Mouse (Mus musculus): ENCODE results near the gene Klf2. TPM values are rescaled to one million over a fixed set of nuclear protein-coding genes. Genes with fewer than 3 reads are reported as not detected.

Klf2 gene
- 7.0 and 9.3 TPM in 2 replicates for polyA plus RNA-seq (2016; fragmentation: Nextera tagmentation; extraction: Ambion mirVana)

DNA sequence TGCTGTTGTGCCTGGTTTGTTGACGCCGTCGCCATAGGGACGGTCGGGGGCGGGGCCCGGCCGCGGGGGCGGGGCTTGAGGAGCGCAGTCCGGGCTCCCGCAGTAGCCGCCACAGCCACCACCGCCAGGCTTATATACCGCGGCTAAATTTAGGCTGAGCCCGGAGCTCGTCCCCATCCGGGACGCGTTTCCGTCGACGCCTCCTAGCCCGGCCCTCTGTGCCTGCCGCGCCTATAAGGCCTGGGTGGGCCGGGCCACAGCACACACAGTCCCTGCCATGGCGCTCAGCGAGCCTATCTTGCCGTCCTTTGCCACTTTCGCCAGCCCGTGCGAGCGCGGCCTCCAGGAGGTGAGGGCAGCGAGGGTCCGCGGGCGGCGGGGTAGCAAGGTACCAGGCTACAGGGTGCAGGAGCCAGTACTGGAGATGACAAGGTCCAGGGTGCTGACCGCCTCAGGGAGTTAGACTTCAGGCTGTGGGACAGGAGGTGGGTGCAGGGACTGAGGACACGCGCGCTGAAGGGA lies at the start of gene Klf2:
Gene Klf2, plus strand, starts transcription at position 233 of the 522 bp plus-strand sequence.
- ATAC-seq (ENCODE audit: insufficient number of reproducible peaks, insufficient read depth, low FRiP score, low TSS enrichment) = peak; percentile 96
- no peaks in the 10 kb centered on the region for H3K36me3 ChIP-seq
- H3K9ac ChIP-seq = peak within 1 kb of the TSS; percentile 42
- peaks cover 16% of the 10 kb centered on the region for H3K4me1 ChIP-seq
- peak within 1 kb of the TSS; percentile 55 for H3K4me3 ChIP-seq
- WGBS = under 1% methylated on average over 46 of the region's 46 CpGs
- peak within 1 kb of the TSS; percentile 90 for H3K4me2 ChIP-seq (replicated peaks)
- peaks cover 53% of the 10 kb centered on the region for H3K27me3 ChIP-seq
- no peak within 1 kb of the TSS for H3K27ac ChIP-seq
- no peaks in the 10 kb centered on the region for H3K9me3 ChIP-seq

- H3K9ac ChIP-seq = no peak overlapping the region
- no peak overlapping the region for H3K4me2 ChIP-seq (replicated peaks)
- H3K36me3 ChIP-seq = no peaks in the 10 kb centered on the region
- H3K4me1 ChIP-seq = no peaks in the 10 kb centered on the region
- 91% methylated on average over 12 of the region's 12 CpGs for WGBS
- no peaks in the 10 kb centered on the region for H3K9me3 ChIP-seq
- no peaks in the 10 kb centered on the region for H3K27me3 ChIP-seq
- H3K27ac ChIP-seq = no peak overlapping the region
- no peak overlapping the region for H3K4me3 ChIP-seq
- ATAC-seq (ENCODE audit: insufficient number of reproducible peaks, insufficient read depth, low FRiP score, low TSS enrichment) = no peak
Measured at GRCm38 (mm10) chr8:72270606-72271005, 48.2 kb upstream of the Klf2 start.

- no peaks in the 10 kb centered on the region for H3K27me3 ChIP-seq
- no peak for ATAC-seq (ENCODE audit: insufficient number of reproducible peaks, insufficient read depth, low FRiP score, low TSS enrichment)
Measured at GRCm38 (mm10) chr8:72271051-72271660, 47.7 kb upstream of the Klf2 start.

DNA sequence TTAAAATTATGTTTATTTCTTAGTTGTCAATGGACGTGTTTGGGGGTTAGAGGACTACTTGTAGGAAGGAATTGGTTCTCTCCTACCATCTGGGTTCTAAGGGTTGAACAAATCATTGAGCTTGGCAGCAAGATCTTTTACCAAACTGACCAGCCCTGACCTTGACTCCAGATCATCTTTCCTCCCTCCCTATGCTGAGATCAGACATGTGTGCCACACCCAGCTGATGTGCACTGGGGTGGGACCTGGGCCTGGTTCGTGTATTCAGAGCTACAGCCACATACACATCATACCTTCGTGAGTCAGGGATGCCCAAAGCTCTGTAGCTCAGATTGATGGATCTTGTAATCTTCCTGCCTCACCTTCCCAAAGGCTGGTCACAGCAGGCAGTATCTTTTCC lies 47.1 kb upstream of the Klf2 start:
- no peak for ATAC-seq (ENCODE audit: insufficient number of reproducible peaks, insufficient read depth, low FRiP score, low TSS enrichment)
- Histone ChIP-seq H3K9ac (no peak overlapping the region), H3K9me3 (no peaks in the 10 kb centered on the region)

More at GRCm38 (mm10) chr8:72271051-72271660, 47.7 kb upstream of the Klf2 start:
- Histone ChIP-seq H3K9me3 (no peaks in the 10 kb centered on the region), H3K4me2 (replicated peaks) (no peak overlapping the region), H3K27ac (no peak overlapping the region), H3K9ac (no peak overlapping the region), H3K36me3 (no peaks in the 10 kb centered on the region), H3K4me3 (no peak overlapping the region), H3K4me1 (no peaks in the 10 kb centered on the region)
- 70% methylated on average over 11 of the region's 11 CpGs for WGBS

DNA sequence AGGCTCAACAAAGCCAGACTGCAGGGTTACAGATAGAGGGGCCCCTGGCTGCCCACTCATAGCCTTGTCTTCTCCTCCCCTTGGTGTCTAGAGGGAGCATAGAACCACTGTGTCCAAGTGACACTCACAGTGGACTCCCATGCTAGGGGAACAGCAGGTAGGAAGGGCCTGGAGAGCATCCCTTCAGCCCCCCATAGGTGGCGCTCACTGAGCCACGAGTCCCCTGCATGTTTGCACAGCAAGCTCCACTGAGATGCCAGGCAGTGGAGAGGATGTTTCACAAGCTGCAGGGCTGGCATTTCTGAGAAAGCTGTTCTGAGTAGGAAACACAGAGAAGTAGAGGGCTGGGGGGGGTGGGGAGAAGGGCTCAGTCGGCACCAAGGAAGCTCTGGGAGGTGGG lies 46.5 kb upstream of the Klf2 start:
- H3K4me1 ChIP-seq = no peaks in the 10 kb centered on the region
- WGBS = 10% methylated on average over 3 of the region's 3 CpGs
- H3K9me3 ChIP-seq = no peaks in the 10 kb centered on the region
- H3K4me2 ChIP-seq (replicated peaks) = no peak overlapping the region
- no peak overlapping the region for H3K4me3 ChIP-seq
- no peaks in the 10 kb centered on the region for H3K36me3 ChIP-seq
- H3K9ac ChIP-seq = no peak overlapping the region
- no peaks in the 10 kb centered on the region for H3K27me3 ChIP-seq
- no peak for ATAC-seq (ENCODE audit: insufficient number of reproducible peaks, insufficient read depth, low FRiP score, low TSS enrichment)
- H3K27ac ChIP-seq = no peak overlapping the region

More for the DNA sequence above, 47.1 kb upstream of the Klf2 start:
- no peak overlapping the region for H3K4me3 ChIP-seq
- H3K4me2 ChIP-seq (replicated peaks) = no peak overlapping the region
- no peak overlapping the region for H3K27ac ChIP-seq
- H3K4me1 ChIP-seq = no peaks in the 10 kb centered on the region
- no peaks in the 10 kb centered on the region for H3K27me3 ChIP-seq
- no peaks in the 10 kb centered on the region for H3K36me3 ChIP-seq
- WGBS = 71% methylated on average over 3 of the region's 3 CpGs

- Histone ChIP-seq H3K27ac (no peak overlapping the region), H3K4me3 (no peak overlapping the region), H3K9me3 (no peaks in the 10 kb centered on the region), H3K27me3 (no peaks in the 10 kb centered on the region), H3K36me3 (no peaks in the 10 kb centered on the region), H3K4me1 (no peaks in the 10 kb centered on the region), H3K4me2 (replicated peaks) (no peak overlapping the region), H3K9ac (no peak overlapping the region)
- WGBS = 48% methylated on average over 1 of the region's 1 CpGs
- no peak; the same call in 1 of the 2 replicates for ATAC-seq (ENCODE audit: insufficient number of reproducible peaks, insufficient read depth, low FRiP score, low TSS enrichment)
Measured at GRCm38 (mm10) chr8:72273111-72273770, 45.6 kb upstream of the Klf2 start.

DNA sequence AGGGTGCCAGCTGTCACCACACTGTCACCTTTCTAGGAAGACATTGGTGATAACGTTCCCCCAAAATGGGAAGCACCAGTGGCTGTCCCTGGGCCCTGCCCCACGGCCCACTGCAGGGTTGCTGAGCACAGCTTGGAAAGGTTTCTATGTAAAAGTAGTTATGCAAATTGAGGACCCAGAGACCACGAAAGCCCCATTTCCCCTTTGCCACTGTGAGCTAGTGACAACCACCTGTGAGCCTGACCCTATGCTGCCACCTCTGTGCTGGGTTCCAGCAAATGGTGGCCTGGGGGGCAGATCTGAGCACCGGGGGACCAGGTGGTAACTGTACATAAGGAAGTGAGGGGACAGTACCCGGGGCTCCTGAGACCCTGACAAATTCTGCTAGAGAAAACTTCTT lies 45.0 kb upstream of the Klf2 start:
- no peak overlapping the region for H3K9ac ChIP-seq
- no peaks in the 10 kb centered on the region for H3K27me3 ChIP-seq
- no peak for ATAC-seq (ENCODE audit: insufficient number of reproducible peaks, insufficient read depth, low FRiP score, low TSS enrichment)
- H3K4me1 ChIP-seq = no peaks in the 10 kb centered on the region
- 77% methylated on average over 5 of the region's 5 CpGs for WGBS
- no peaks in the 10 kb centered on the region for H3K9me3 ChIP-seq
- no peak overlapping the region for H3K27ac ChIP-seq
- no peak overlapping the region for H3K4me2 ChIP-seq (replicated peaks)
- H3K4me3 ChIP-seq = no peak overlapping the region
- H3K36me3 ChIP-seq = no peaks in the 10 kb centered on the region

DNA sequence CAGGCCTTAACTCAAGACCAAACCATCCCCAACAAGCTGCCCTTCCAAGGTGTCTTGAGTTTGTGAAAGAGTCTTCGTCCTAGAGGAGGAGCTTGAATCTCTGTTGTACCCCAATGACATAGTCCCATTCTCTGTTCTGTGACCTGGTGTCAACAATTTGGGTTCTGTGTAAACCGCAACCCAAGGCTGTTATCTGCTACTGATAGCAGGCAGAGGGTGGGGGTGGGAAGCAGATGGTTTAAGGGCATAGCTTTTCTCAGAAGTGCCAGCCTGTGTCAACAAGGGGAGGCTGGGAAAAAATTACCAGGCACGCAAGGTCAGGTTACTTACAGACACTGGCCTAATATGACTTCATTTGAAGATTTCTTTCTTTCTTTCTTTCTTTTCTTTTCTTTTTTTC lies 41.6 kb upstream of the Klf2 start:
- no peak overlapping the region for H3K27ac ChIP-seq
- H3K4me3 ChIP-seq = no peak overlapping the region
- no peaks in the 10 kb centered on the region for H3K36me3 ChIP-seq
- H3K4me2 ChIP-seq (replicated peaks) = no peak overlapping the region
- no peak overlapping the region for H3K9ac ChIP-seq
- H3K4me1 ChIP-seq = no peaks in the 10 kb centered on the region
- no peak for ATAC-seq (ENCODE audit: insufficient number of reproducible peaks, insufficient read depth, low FRiP score, low TSS enrichment)
- no peaks in the 10 kb centered on the region for H3K27me3 ChIP-seq
- 72% methylated on average over 3 of the region's 3 CpGs for WGBS
- no peaks in the 10 kb centered on the region for H3K9me3 ChIP-seq

GRCm38 (mm10) chr8:72279151-72279550 lies 39.7 kb upstream of the Klf2 start:
- H3K27me3 ChIP-seq = no peaks in the 10 kb centered on the region
- no peaks in the 10 kb centered on the region for H3K36me3 ChIP-seq
- H3K27ac ChIP-seq = no peak overlapping the region
- ATAC-seq (ENCODE audit: insufficient number of reproducible peaks, insufficient read depth, low FRiP score, low TSS enrichment) = no peak
- no peaks in the 10 kb centered on the region for H3K9me3 ChIP-seq
- H3K4me1 ChIP-seq = no peaks in the 10 kb centered on the region
- H3K9ac ChIP-seq = no peak overlapping the region
- H3K4me3 ChIP-seq = no peak overlapping the region
- WGBS = 75% methylated on average over 7 of the region's 7 CpGs
- H3K4me2 ChIP-seq (replicated peaks) = no peak overlapping the region

DNA sequence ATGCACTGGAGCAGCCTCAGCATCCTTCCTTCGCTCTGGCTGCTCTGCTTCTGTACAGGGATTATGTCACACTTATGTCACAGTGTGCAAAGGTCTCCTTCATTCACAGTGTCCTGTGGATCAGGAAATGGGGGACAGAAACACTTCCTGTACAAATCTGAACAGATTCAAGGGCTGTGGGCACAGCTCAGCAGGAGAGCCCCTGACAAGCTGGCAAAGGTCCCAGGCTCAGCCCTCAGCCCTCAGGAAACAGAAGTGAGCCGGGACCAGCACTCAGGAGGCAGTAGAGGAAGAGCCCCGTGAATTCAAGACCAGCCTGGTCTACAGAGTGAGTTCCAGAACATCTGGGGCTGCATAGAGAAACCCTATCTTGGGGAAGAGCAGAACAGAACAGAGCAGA lies 37.2 kb upstream of the Klf2 start:
- WGBS = 36% methylated on average over 3 of the region's 3 CpGs
- H3K27me3 ChIP-seq = no peaks in the 10 kb centered on the region
- H3K27ac ChIP-seq = no peak overlapping the region
- H3K9ac ChIP-seq = no peak overlapping the region
- no peak overlapping the region for H3K4me2 ChIP-seq (replicated peaks)
- no peaks in the 10 kb centered on the region for H3K4me1 ChIP-seq
- no peaks in the 10 kb centered on the region for H3K36me3 ChIP-seq
- ATAC-seq (ENCODE audit: insufficient number of reproducible peaks, insufficient read depth, low FRiP score, low TSS enrichment) = no peak
- H3K9me3 ChIP-seq = no peaks in the 10 kb centered on the region
- no peak overlapping the region for H3K4me3 ChIP-seq

DNA sequence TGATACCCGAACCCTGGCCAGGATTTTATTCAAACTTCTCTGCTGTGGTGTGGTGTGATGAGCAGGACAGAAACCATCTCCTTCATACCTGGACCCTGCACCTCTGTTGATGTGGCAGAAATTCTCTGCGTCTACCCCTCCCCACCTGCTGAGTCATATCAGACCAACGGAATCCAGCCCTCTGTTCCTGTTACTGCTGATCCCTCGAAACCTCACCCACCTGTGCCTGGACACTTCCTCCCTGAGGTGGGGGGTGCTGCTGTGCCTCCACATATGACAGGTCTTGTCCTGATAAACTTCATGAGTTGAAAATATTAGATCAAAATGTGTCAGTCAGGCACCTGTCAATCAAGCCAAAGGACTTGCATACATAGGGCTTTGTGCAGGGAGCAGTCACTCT lies 33.5 kb upstream of the Klf2 start:
- no peak overlapping the region for H3K27ac ChIP-seq
- no peak for ATAC-seq (ENCODE audit: insufficient number of reproducible peaks, insufficient read depth, low FRiP score, low TSS enrichment)
- H3K9ac ChIP-seq = no peak overlapping the region
- 73% methylated on average over 4 of the region's 4 CpGs for WGBS
- no peaks in the 10 kb centered on the region for H3K36me3 ChIP-seq
- H3K4me3 ChIP-seq = no peak overlapping the region
- no peaks in the 10 kb centered on the region for H3K4me1 ChIP-seq
- no peak overlapping the region for H3K4me2 ChIP-seq (replicated peaks)
- no peaks in the 10 kb centered on the region for H3K27me3 ChIP-seq
- H3K9me3 ChIP-seq = no peaks in the 10 kb centered on the region

- ATAC-seq (ENCODE audit: insufficient number of reproducible peaks, insufficient read depth, low FRiP score, low TSS enrichment) = no peak
- Histone ChIP-seq H3K9ac (no peak overlapping the region), H3K4me3 (no peak overlapping the region), H3K9me3 (no peaks in the 10 kb centered on the region), H3K27ac (no peak overlapping the region), H3K36me3 (no peaks in the 10 kb centered on the region), H3K4me1 (no peaks in the 10 kb centered on the region), H3K4me2 (replicated peaks) (no peak overlapping the region), H3K27me3 (no peaks in the 10 kb centered on the region)
Measured at GRCm38 (mm10) chr8:72289051-72289450, 29.8 kb upstream of the Klf2 start.

All from embryonic facial prominence, embryonic 12.5 days (tissue).